8 mouse cellular contexts compared by ENCODE assay signal in the genomic region with DNA sequence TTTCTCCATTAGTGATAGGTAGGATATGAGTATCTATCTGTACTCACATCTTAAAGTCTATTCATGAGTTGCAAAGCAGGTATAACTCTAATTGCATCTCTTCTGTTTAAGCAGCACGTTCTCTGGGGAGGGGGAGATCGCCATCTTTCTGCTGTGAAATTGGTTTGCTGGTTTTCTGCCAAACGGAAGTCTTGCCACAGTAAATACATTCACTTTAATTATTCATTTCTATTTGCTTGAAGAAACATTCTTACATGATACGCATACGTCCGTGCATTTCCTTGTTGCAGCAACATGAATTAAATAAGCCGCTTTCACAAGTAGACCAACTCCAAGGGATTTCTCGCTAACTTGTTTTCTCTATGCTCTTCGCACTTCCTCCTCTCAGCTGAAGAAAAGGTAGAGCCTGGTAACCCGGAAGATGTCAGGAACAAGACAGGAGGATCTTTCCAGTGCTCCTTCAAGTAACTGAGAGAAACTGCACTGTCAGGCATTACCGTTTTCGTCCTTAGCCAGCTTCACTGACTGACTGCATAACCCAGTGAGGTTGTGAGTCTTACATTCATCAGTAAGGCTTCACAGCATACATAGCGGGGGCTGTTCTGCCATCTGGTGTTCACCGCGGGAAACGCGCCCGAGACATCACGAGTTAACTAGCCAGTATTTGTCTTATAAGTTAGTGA. TPM values are rescaled to one million over a fixed set of nuclear protein-coding genes. Genes with fewer than 3 reads are reported as not detected.
DNase-seq lines count a peak whose midpoint lies in the region; ATAC-seq and TF ChIP-seq lines count a peak whose summit lies in the region.

No protein-coding gene starts in this region.

- no peaks in the 10 kb centered on the region for H3K9me3 ChIP-seq in hindbrain, embryonic 11.5 days (ENCODE audit: control insufficient read depth, low read length)
- H3K9me3 ChIP-seq in lung, postnatal 0 days (ENCODE audit: low read length): no peaks in the 10 kb centered on the region

- no peak overlapping the region for H3K4me3 ChIP-seq in hindbrain, embryonic 11.5 days (ENCODE audit: low read depth, low read length)
- H3K4me3 ChIP-seq in lung, postnatal 0 days (ENCODE audit: low read depth, low read length): no peak overlapping the region

- ATAC-seq in hindbrain, embryonic 11.5 days (ENCODE audit: low FRiP score): 0 out of 2 replicates have a peak, but pooled peaks have one; percentile 67
- peak; percentile 83 for ATAC-seq in lung, postnatal 0 days

- no peak overlapping the region for H3K27ac ChIP-seq in hindbrain, embryonic 11.5 days (ENCODE audit: low read depth, low read length)
- no peak overlapping the region for H3K27ac ChIP-seq in lung, postnatal 0 days (ENCODE audit: low read length)

- H3K9ac ChIP-seq in hindbrain, embryonic 11.5 days (ENCODE audit: low read depth, low read length): no peak overlapping the region
- H3K9ac ChIP-seq in lung, postnatal 0 days (replicated peaks; ENCODE audit: low read depth): no peak overlapping the region

- no peaks in the 10 kb centered on the region for H3K27me3 ChIP-seq in hindbrain, embryonic 11.5 days (ENCODE audit: control insufficient read depth, insufficient read depth, low read length)
- H3K27me3 ChIP-seq in lung, postnatal 0 days (replicated peaks; ENCODE audit: insufficient read depth, low read length): no peaks in the 10 kb centered on the region

- no peaks in the 10 kb centered on the region for H3K4me1 ChIP-seq in hindbrain, embryonic 11.5 days (replicated peaks; ENCODE audit: control insufficient read depth, insufficient read depth, low read length)
- no peaks in the 10 kb centered on the region for H3K4me1 ChIP-seq in lung, postnatal 0 days (ENCODE audit: insufficient read depth, low read depth, low read length)

- DNase-seq in MEL-GATA-1-ER (ENCODE audit: extremely low read depth, low read depth): peak; percentile 71
- DNase-seq in cerebellum, adult 11-12 months: peak; percentile 47
- peak; percentile 80 for DNase-seq in forelimb bud, embryonic 11.5 days (ENCODE audit: low read depth, low spot score)
- peak; percentile 88 for DNase-seq in hindbrain, embryonic 11.5 days (ENCODE audit: low spot score)
- DNase-seq in layer of hippocampus, adult 9-10 months (ENCODE audit: low spot score): peak; percentile 83
- peak; percentile 84 for DNase-seq in lung, postnatal 0 days (ENCODE audit: low spot score)
- DNase-seq in ovary, postnatal 36 days (ENCODE audit: low spot score): peak; percentile 74
- peak; percentile 40 to 75 for DNase-seq in thymus, postnatal 10 days (ENCODE audit: low spot score in 2 of 2)

- 46% methylated on average over 19 of the region's 19 CpGs for WGBS in hindbrain, embryonic 11.5 days
- WGBS in lung, postnatal 0 days: 32% methylated on average over 19 of the region's 19 CpGs

- TF ChIP-seq CTCF in lung, postnatal 0 days (IDR thresholded peaks at IDR 0.05): peak; percentile 97

- no peak for TF ChIP-seq EP300 in lung, postnatal 0 days (IDR thresholded peaks at IDR 0.05)

- H3K36me3 ChIP-seq in hindbrain, embryonic 11.5 days (ENCODE audit: control insufficient read depth, insufficient read depth, low read length): no peaks in the 10 kb centered on the region
- H3K36me3 ChIP-seq in lung, postnatal 0 days (ENCODE audit: insufficient read depth, low read length): no peaks in the 10 kb centered on the region

- no peak overlapping the region for H3K4me2 ChIP-seq in hindbrain, embryonic 11.5 days (replicated peaks; ENCODE audit: low read depth, low read length)
- H3K4me2 ChIP-seq in lung, postnatal 0 days (replicated peaks; ENCODE audit: low read depth, low read length): no peak overlapping the region

RNA-seq across cellular contexts. Expression of a gene that starts 34.1 kb away (rescaled TPM):
- polyA plus RNA-seq in hindbrain, embryonic 11.5 days (2014; fragmentation: Nextera tagmentation; extraction: Ambion mirVana): 4.1 and 6.0 TPM in 2 replicates
- 3.8 and 4.0 TPM in 2 replicates for polyA plus RNA-seq in lung, postnatal 0 days (2015; fragmentation: Nextera tagmentation; extraction: Ambion mirVana)

RNA-seq across cellular contexts. Expression of a gene that starts 34.7 kb away (rescaled TPM):
- 0.19 and 0.25 TPM in 2 replicates for polyA plus RNA-seq in hindbrain, embryonic 11.5 days (2014; fragmentation: Nextera tagmentation; extraction: Ambion mirVana)
- polyA plus RNA-seq in lung, postnatal 0 days (2015; fragmentation: Nextera tagmentation; extraction: Ambion mirVana): 0.29 and 0.37 TPM in 2 replicates

RNA-seq across cellular contexts. Expression of a gene that starts 47.2 kb away (rescaled TPM):
- polyA plus RNA-seq in hindbrain, embryonic 11.5 days (2014; fragmentation: Nextera tagmentation; extraction: Ambion mirVana): 9.5 and 12.4 TPM in 2 replicates
- 6.4 and 8.8 TPM in 2 replicates for polyA plus RNA-seq in lung, postnatal 0 days (2015; fragmentation: Nextera tagmentation; extraction: Ambion mirVana)
